Mouse (Mus musculus): Measurements from ENCODE around the gene Onecut1. TPM values are rescaled to one million over a fixed set of nuclear protein-coding genes. Genes with fewer than 3 reads are reported as not detected.

Gene Onecut1
- polyA plus RNA-seq, 1 experiment from 2014 or later: 0.05 TPM

- Histone ChIP-seq H3K36me3 (no peaks in the 10 kb centered on the region), H3K27ac (ENCODE audit: poor library complexity, severe bottlenecking) (no peak overlapping the region), H3K4me2 (no peak overlapping the region), H3K27me3 (replicated peaks) (no peaks in the 10 kb centered on the region), H3K9ac (no peak overlapping the region), H3K9me3 (replicated peaks) (no peaks in the 10 kb centered on the region), H3K4me1 (replicated peaks) (no peaks in the 10 kb centered on the region), H3K4me3 (no peak overlapping the region)
- 76% methylated on average over 12 of the region's 12 CpGs for WGBS
- no peak for ATAC-seq (ENCODE audit: insufficient number of reproducible peaks, low FRiP score)
Observed at GRCm38 (mm10) chr9:74938670-74939534, 77.2 kb downstream of the Onecut1 start.

Other genes starting within 250 kb of the Onecut1 start
- 11.8 and 13.4 TPM in 2 replicates for gene Fam214a, start 91.0 kb downstream of the Onecut1 start, polyA plus RNA-seq (2016; fragmentation: Nextera tagmentation; extraction: Ambion mirVana)
- gene Arpp19, start 175.7 kb downstream of the Onecut1 start, polyA plus RNA-seq (2016; fragmentation: Nextera tagmentation; extraction: Ambion mirVana): 265 and 268 TPM in 2 replicates
- 15.8 and 17.4 TPM in 2 replicates for gene Myo5a, start 209.1 kb downstream of the Onecut1 start, polyA plus RNA-seq (2016; fragmentation: Nextera tagmentation; extraction: Ambion mirVana)